Mouse (Mus musculus): ENCODE measurements at regions not wholly inside any gene's neighbourhood (a gene's known extent, or its start where the extent isn't known, plus 50 kb on each side); places are given as distances from the start of the nearest gene placed in this dataset.
A peak's percentile ranks its signal among the peaks of the same experiment; 100 is the strongest.

DNA sequence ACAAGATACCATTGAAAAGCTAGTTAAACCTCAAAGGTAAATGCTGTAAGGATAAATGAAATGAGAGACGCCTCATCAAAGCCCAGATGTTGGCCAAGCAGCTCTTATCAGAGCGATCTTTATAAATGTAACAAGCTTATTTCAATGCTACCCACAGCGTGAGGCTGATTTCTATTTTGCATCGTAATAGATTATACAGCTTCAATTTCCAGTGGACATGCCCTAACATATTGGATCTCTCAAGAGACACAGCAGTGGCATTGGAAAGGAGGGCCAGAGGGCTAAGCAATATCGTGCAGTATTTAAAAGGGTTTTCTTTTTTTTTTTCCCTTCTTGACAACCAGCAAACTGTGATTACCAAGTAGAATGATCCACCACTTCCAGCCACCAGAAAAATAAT, 106.5 kb upstream of the Bet1 start:
- H3K27ac ChIP-seq (ENCODE audit: low read depth, low read length), result no peak overlapping the region
- H3K4me1 ChIP-seq (ENCODE audit: insufficient read depth, low read length), result no peaks in the 10 kb centered on the region
- no peak for DNase-seq (ENCODE audit: low spot score)
- H3K27me3 ChIP-seq (ENCODE audit: insufficient read depth, low read length), result no peaks in the 10 kb centered on the region
- no peak overlapping the region for H3K9ac ChIP-seq (replicated peaks; ENCODE audit: low read length, poor library complexity, severe bottlenecking)
- TF ChIP-seq CTCF (IDR thresholded peaks at IDR 0.05), result no peak
- no peaks in the 10 kb centered on the region for H3K36me3 ChIP-seq (ENCODE audit: insufficient read depth, low read length)
- H3K4me2 ChIP-seq (ENCODE audit: low read depth, low read length, poor library complexity, severe bottlenecking), result no peak overlapping the region
- 44% methylated on average over 5 of the region's 5 CpGs for WGBS
- H3K4me3 ChIP-seq (ENCODE audit: low read depth, low read length), result no peak overlapping the region
- no peak for ATAC-seq (ENCODE audit: low FRiP score)
- no peaks in the 10 kb centered on the region for H3K9me3 ChIP-seq (ENCODE audit: low read length)

GRCm38 (mm10) chr6:4201176-4201575, 114.4 kb upstream of the Bet1 start:
- Histone ChIP-seq H3K27ac (ENCODE audit: low read depth, low read length) (no peak overlapping the region), H3K9me3 (ENCODE audit: low read length) (no peaks in the 10 kb centered on the region), H3K27me3 (ENCODE audit: insufficient read depth, low read length) (no peaks in the 10 kb centered on the region), H3K4me2 (ENCODE audit: low read depth, low read length, poor library complexity, severe bottlenecking) (no peak overlapping the region), H3K9ac (replicated peaks; ENCODE audit: low read length, poor library complexity, severe bottlenecking) (no peak overlapping the region), H3K4me1 (ENCODE audit: insufficient read depth, low read length) (no peaks in the 10 kb centered on the region), H3K4me3 (ENCODE audit: low read depth, low read length) (no peak overlapping the region), H3K36me3 (ENCODE audit: insufficient read depth, low read length) (no peaks in the 10 kb centered on the region)
- ATAC-seq (ENCODE audit: low FRiP score) (no peak), DNase-seq (ENCODE audit: low spot score) (no peak)
- WGBS, result 35% methylated on average over 2 of the region's 2 CpGs
- no peak for TF ChIP-seq CTCF (IDR thresholded peaks at IDR 0.05)

- Histone ChIP-seq H3K4me1 (ENCODE audit: insufficient read depth, low read length) (no peaks in the 10 kb centered on the region), H3K4me2 (ENCODE audit: low read depth, low read length, poor library complexity, severe bottlenecking) (no peak overlapping the region), H3K4me3 (ENCODE audit: low read depth, low read length) (no peak overlapping the region), H3K27me3 (ENCODE audit: insufficient read depth, low read length) (no peaks in the 10 kb centered on the region), H3K27ac (ENCODE audit: low read depth, low read length) (no peak overlapping the region), H3K36me3 (ENCODE audit: insufficient read depth, low read length) (no peaks in the 10 kb centered on the region), H3K9ac (replicated peaks; ENCODE audit: low read length, poor library complexity, severe bottlenecking) (no peak overlapping the region), H3K9me3 (ENCODE audit: low read length) (no peaks in the 10 kb centered on the region)
- WGBS, result 90% methylated on average over 5 of the region's 5 CpGs
- ATAC-seq (ENCODE audit: low FRiP score) (no peak), DNase-seq (ENCODE audit: low spot score) (no peak)
- no peak for TF ChIP-seq CTCF (IDR thresholded peaks at IDR 0.05)
Measured at GRCm38 (mm10) chr6:4205681-4206080, 118.9 kb upstream of the Bet1 start.

DNA sequence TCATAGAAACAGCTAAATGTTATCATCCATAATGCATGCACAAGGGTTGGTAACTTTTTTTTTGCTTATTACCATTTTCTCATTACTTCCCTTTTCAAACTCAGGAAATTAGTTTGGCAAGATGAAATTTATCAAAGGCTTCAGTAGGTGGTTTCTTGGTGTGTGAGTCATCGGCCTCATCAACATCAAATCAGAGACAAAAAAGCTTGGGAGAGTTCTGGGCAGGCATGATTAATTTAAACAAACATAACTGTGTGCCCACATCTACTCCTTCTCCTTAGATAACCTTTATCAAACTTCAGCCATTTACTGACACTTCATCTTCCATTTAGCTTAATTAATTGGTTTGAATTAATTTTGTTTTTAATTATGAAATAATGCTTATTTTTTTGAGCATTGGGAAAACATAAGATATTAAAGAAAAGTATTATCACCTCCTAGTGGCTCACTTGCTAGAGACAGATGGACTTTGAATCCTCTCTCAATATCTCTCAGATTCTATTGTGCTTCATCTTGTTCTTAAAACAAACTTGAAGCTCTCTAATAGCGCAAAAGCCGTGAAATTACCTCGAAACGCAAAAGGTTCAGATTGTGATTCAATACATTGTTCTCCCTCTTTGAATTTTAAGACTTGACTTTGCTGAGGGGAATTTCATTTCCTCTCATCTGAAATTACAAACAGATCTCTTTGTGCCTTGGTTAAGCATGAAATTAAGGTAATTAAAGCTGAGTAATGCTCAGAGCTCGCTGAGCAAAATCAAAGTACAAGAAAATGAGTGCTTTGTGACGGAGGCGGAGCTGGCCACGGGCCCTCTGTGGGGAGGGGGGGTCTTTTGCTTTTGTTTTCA, 158.7 kb upstream of the Bet1 start:
- no peak overlapping the region for H3K9ac ChIP-seq (replicated peaks; ENCODE audit: low read length, poor library complexity, severe bottlenecking)
- DNase-seq (ENCODE audit: low spot score) (peak; percentile 18), ATAC-seq (ENCODE audit: low FRiP score) (no peak)
- H3K27ac ChIP-seq (ENCODE audit: low read depth, low read length), result no peak overlapping the region
- H3K9me3 ChIP-seq (ENCODE audit: low read length), result no peaks in the 10 kb centered on the region
- no peak overlapping the region for H3K4me3 ChIP-seq (ENCODE audit: low read depth, low read length)
- H3K4me2 ChIP-seq (ENCODE audit: low read depth, low read length, poor library complexity, severe bottlenecking), result no peak overlapping the region
- WGBS, result 20% methylated on average over 9 of the region's 9 CpGs
- no peaks in the 10 kb centered on the region for H3K36me3 ChIP-seq (ENCODE audit: insufficient read depth, low read length)
- H3K27me3 ChIP-seq (ENCODE audit: insufficient read depth, low read length), result no peaks in the 10 kb centered on the region
- no peaks in the 10 kb centered on the region for H3K4me1 ChIP-seq (ENCODE audit: insufficient read depth, low read length)
- no peak for TF ChIP-seq CTCF (IDR thresholded peaks at IDR 0.05)

DNA sequence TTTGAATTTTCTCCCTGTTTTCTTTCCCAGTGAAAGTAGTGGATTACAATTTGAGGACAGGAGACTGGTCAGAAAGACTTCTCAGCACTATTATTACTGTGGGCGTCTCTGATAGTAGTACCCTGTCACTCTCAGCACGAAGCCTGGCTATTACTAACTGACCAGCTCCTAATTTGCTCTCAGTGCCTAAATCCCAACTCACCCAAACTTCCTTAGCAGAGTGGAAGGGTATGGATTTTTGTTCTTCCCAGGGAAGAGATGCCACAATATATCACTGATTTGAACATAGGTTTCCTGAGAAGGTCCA, 159.3 kb upstream of the Bet1 start:
- TF ChIP-seq CTCF (IDR thresholded peaks at IDR 0.05), result no peak
- Histone ChIP-seq H3K4me1 (ENCODE audit: insufficient read depth, low read length) (no peaks in the 10 kb centered on the region), H3K27ac (ENCODE audit: low read depth, low read length) (no peak overlapping the region), H3K36me3 (ENCODE audit: insufficient read depth, low read length) (no peaks in the 10 kb centered on the region), H3K4me3 (ENCODE audit: low read depth, low read length) (no peak overlapping the region), H3K4me2 (ENCODE audit: low read depth, low read length, poor library complexity, severe bottlenecking) (no peak overlapping the region), H3K9me3 (ENCODE audit: low read length) (no peaks in the 10 kb centered on the region), H3K9ac (replicated peaks; ENCODE audit: low read length, poor library complexity, severe bottlenecking) (no peak overlapping the region), H3K27me3 (ENCODE audit: insufficient read depth, low read length) (no peaks in the 10 kb centered on the region)
- 24% methylated on average over 2 of the region's 2 CpGs for WGBS
- ATAC-seq (ENCODE audit: low FRiP score), result no peak
- DNase-seq (ENCODE audit: low spot score), result no peak

DNA sequence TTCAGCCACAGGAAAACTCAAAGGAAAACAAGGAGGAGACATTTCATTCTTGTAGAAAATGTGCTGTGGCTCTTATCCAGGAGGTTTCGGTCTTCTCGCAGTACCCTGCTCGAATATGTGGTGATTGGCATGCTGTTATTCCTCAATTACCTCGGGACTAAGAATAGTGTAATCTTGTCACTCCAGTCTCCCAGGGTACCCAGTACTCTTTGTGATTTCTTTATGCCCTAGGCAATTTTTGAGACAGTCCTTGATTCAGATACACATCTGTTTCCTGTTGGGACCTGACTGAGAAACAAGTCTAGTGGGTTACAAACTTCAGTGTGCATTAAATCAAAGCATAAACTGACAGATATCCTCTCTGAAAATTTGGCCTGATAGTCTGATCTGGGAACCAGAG, 189.8 kb upstream of the Bet1 start:
- H3K4me3 ChIP-seq (ENCODE audit: low read depth, low read length), result no peak overlapping the region
- H3K27ac ChIP-seq (ENCODE audit: low read depth, low read length), result no peak overlapping the region
- ATAC-seq (ENCODE audit: low FRiP score), result no peak
- no peak overlapping the region for H3K4me2 ChIP-seq (ENCODE audit: low read depth, low read length, poor library complexity, severe bottlenecking)
- H3K9me3 ChIP-seq (ENCODE audit: low read length), result no peaks in the 10 kb centered on the region
- H3K9ac ChIP-seq (replicated peaks; ENCODE audit: low read length, poor library complexity, severe bottlenecking), result no peak overlapping the region
- no peak for DNase-seq (ENCODE audit: low spot score)
- TF ChIP-seq CTCF (IDR thresholded peaks at IDR 0.05), result no peak
- no peaks in the 10 kb centered on the region for H3K36me3 ChIP-seq (ENCODE audit: insufficient read depth, low read length)
- no peaks in the 10 kb centered on the region for H3K27me3 ChIP-seq (ENCODE audit: insufficient read depth, low read length)
- WGBS, result 50% methylated on average over 4 of the region's 4 CpGs
- H3K4me1 ChIP-seq (ENCODE audit: insufficient read depth, low read length), result no peaks in the 10 kb centered on the region

Measured in midbrain, postnatal 0 days (tissue).